Mouse (Mus musculus) bone marrow macrophage, adult 2 months (primary cell): Measurements from ENCODE around the gene Vcam1.

Experiments
- CTCF ChIP-seq: IDR thresholded peaks from 2 replicates; pipeline ENCODE4 v1.5.1; 2012; ENCODE audit warnings: low read depth, mild to moderate bottlenecking, low read length, moderate library complexity
- POLR2A ChIP-seq: IDR thresholded peaks from 2 replicates; pipeline ENCODE4 v1.6.1; 2012; ENCODE audit warnings: mild to moderate bottlenecking, low read depth, low read length, borderline replicate concordance

DNA sequence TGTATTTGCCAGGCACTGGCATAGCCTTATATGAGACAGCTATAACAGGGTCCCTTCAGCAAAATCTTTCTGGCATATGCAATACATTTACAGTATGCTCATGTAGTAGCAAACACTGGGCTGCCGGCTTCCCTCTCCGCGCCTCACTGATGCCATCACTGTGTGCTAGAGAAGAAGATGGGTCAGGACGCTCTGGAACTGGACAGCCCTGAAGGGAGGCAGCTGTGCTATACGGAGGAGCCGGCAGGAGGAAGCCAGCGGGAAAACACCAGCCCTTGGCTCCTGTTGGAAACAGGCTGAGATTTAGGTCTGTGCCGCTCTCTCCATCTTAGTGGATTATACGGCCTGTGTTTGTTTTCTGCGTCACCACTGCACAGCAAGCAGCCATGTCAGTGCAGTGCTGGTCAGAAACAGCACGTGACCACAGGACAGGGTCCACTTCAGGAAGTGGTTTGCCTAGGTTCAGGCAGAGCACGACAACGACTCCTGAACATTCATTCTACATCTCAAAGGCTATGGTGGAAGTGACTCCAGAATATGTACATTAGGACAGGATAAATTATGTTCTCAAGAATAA is 20.7 kb upstream of the Vcam1 start:
- TF ChIP-seq CTCF (no peak), POLR2A (no peak)
